Mouse (Mus musculus) gastrocnemius, adult 18-20 months (tissue): ENCODE measurements around the gene Prcc. TPM values are rescaled to one million over a fixed set of nuclear protein-coding genes. Genes with fewer than 3 reads are reported as not detected.
"Not testable (repeated sequence)": the region's sequence is repeated elsewhere in the genome, so short reads cannot be mapped to it uniquely, and the experiment has no call there.

ENCODE experiments used
- DNase-seq: peaks from one replicate; pipeline ENCODE4 v3.0.0; 2021; ENCODE audit warnings: low spot score
- total RNA-seq, 2 experiments: library from RNA; stranded (reverse); gene quantifications; 2 replicates each; pipeline ENCODE4 v1.2.3; 2021

The Prcc gene
- total RNA-seq, 2 experiments from 2014 or later, result 48.3 to 55.2 TPM

- no peak for DNase-seq
Observed at GRCm38 (mm10) chr3:87846650-87847110, 38.7 kb downstream of the Prcc start, which contains the start of gene Sh2d2a. Sh2d2a (plus strand) TSS chr3:87846755.

GRCm38 (mm10) chr3:87846186-87846585 is 39.2 kb downstream of the Prcc start:
- no peak for DNase-seq

GRCm38 (mm10) chr3:87844981-87845380 is 40.4 kb downstream of the Prcc start:
- DNase-seq, result no peak

DNA sequence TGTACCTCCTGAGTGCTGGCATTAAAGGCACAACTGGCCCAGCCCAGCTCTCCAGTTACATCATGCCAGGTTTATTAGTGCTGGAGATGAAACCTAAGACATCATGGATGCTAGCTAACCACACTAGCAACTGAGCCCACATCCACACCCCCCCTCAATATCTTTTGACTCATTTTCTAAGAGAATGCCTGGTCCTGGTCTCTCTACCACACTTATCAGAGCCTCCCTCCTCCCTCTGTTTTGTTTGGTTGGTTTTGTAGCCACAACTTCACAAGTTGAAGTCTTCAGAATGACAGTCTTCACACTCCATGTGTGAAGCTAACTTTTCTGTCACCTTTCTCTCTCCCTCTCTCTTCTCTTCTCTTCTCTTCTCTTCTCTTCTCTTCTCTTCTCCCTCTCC is 44.5 kb downstream of the Prcc start:
- no peak for DNase-seq

- peak; percentile 77 for DNase-seq
Observed at GRCm38 (mm10) chr3:87838622-87839021, 46.8 kb downstream of the Prcc start.

DNA sequence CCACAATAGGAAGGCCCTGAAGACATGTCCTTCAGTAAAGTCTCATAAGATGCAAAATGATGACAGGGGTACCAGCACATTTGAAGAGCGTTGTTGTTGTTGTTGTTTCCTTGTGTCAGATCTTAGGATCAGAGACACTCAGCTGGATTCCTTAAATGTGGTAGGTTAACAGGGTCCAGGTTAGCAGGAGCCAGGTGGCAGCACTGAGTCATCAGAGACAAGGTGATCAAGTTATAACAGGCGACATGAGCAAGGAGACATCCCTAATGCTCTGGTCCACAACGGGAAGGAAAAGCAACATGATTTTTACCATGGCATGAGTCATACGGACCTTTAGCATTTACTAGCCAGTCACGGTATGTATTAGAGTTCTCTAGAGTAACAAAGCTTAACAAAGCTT is 51.9 kb downstream of the Prcc start:
- no peak for DNase-seq

GRCm38 (mm10) chr3:87832109-87832859 is 53.1 kb downstream of the Prcc start:
- DNase-seq, result no peak

DNA sequence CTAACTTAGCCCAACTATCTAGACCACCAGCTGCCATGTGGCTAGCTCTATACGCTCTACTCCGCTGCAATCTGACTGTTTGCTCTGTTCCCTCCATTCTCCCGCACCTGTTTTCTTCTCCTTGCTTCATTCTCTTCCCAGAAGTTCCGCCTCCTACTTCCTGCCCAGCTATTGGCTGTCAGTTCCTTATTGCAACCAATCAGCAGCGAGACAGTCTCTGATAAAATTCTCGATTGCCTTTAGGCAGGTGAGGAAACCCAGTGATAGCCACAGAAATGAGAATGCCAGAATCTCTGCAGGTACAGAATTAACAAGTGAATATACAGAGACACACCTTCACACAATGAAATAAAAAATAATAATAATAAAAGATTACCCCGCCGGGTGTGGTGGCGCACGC is 56.4 kb downstream of the Prcc start:
- no peak for DNase-seq

- no peak for DNase-seq
Observed at GRCm38 (mm10) chr3:87828435-87828834, 57.0 kb downstream of the Prcc start.

- DNase-seq, result not testable (repeated sequence)
Observed at GRCm38 (mm10) chr3:87824206-87824605, 61.2 kb downstream of the Prcc start, which contains the start of gene Pear1. Pear1 (minus strand) TSS chr3:87824306.

DNA sequence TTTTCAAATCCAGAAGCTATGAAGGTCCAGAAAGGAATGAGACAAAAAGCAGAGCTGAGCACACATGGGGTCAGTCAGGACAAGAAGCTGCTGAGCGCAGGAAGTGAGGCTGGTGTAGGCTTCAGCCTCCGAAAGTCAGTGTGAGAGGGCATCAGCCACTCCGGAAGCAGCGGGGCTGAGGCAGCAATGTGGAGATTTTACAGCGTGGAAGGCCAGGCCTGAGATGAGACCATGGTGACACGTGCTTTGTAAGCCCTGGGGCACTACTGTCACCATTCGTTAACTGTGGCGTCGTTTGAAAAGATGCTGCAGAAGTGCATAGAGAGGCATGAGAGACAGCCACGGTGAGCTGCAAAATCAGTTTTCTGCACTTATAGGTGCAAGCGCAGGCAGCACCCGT is 67.2 kb downstream of the Prcc start:
- no peak for DNase-seq

DNA sequence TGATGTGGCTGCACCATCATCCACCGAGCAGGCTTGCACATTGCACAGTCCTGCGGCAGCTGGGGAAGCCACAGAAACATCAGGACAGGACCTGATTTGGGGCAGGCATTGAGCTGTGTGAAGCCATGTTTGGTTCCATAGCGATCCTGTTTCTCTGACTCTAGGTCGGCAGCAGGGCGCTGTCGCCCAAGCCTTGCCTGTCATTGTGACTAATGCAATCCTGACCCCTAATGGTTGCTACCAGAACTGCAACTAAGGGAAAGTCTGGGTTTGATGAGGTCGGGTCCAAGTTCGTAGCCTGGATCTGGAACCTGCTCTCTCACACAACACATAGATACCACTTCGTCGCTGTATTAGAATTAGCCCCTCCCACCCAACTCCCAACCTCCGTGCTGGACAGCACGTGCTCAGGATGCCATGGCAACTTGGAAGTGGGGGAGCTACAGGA is 68.7 kb downstream of the Prcc start:
- DNase-seq, result peak; percentile 79

GRCm38 (mm10) chr3:87816166-87816565 is 69.2 kb downstream of the Prcc start:
- DNase-seq, result no peak

- DNase-seq, result no peak
Observed at GRCm38 (mm10) chr3:87812873-87813272, 72.5 kb downstream of the Prcc start.

- no peak for DNase-seq
Observed at GRCm38 (mm10) chr3:87812413-87812812, 73.0 kb downstream of the Prcc start.

DNA sequence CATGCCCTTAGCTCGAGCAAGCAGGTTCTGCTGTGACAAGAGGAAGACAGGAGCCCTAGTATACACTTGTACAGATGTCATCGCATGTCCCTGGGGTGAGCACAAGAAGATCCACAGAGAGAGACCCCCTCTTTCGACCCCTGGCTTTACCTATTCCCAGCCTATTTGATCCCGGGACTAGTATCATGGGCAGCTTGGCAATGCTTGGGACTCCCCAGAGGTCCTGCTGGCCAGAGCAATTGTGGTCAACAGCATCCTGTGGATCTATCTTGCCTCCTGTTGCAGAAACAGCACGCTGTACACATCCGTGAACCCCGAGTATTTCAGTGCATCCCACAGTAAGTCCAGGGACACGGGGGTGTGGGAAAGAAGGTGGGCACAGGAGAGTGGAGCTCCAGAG is 74.1 kb downstream of the Prcc start:
- DNase-seq, result no peak

- no peak for DNase-seq
Observed at GRCm38 (mm10) chr3:87809322-87809962, 76.0 kb downstream of the Prcc start.

Other genes starting within 250 kb of the Prcc start
- gene Lrrc71, start 137.0 kb downstream of the Prcc start, total RNA-seq, result not detected
- gene Ntrk1, start 90.4 kb downstream of the Prcc start, total RNA-seq, result not detected
- gene Insrr, start 88.7 kb downstream of the Prcc start, total RNA-seq, result not detected
- 1 to 10 TPM; 6.3 to 6.4 TPM for gene Pear1, start 61.3 kb downstream of the Prcc start, total RNA-seq
- not detected for gene Sh2d2a, start 38.9 kb downstream of the Prcc start, total RNA-seq
- gene Hdgf, start 20.7 kb upstream of the Prcc start, total RNA-seq, result 100 to 1,000 TPM; 219 to 232 TPM
- 10 to 100 TPM; 42.2 to 49.1 TPM for gene Mrpl24, start 33.9 kb upstream of the Prcc start, total RNA-seq
- 1 to 10 TPM; 6.3 to 8.1 TPM for gene Isg20l2, start 44.7 kb upstream of the Prcc start, total RNA-seq
- 1 to 10 TPM; 3.2 to 3.4 TPM for gene Rrnad1, start 45.1 kb upstream of the Prcc start, total RNA-seq
- gene Crabp2, start 63.1 kb upstream of the Prcc start, total RNA-seq, result under 1 TPM in 1 of 2 experiments, not detected in 1; 0.57 TPM
- gene Nes, start 85.5 kb upstream of the Prcc start, total RNA-seq, result 10 to 100 TPM; 10.8 to 24.9 TPM
- not detected for gene Bcan, start 114.6 kb upstream of the Prcc start, total RNA-seq
- not detected for gene Hapln2, start 142.0 kb upstream of the Prcc start, total RNA-seq
- 10 to 100 TPM; 20.3 to 20.4 TPM for gene Gpatch4, start 157.5 kb upstream of the Prcc start, total RNA-seq
- 10 to 100 TPM; 49.1 to 52.6 TPM for gene Naxe, start 172.9 kb upstream of the Prcc start, total RNA-seq
- not detected for gene Ttc24, start 192.7 kb upstream of the Prcc start, total RNA-seq
- under 1 TPM; 0.21 to 0.39 TPM for gene Iqgap3, start 196.4 kb upstream of the Prcc start, total RNA-seq